Mouse (Mus musculus) large intestine, adult 2 months (tissue): Measurements from ENCODE around the gene Nr1h2. TPM values are rescaled to one million over a fixed set of nuclear protein-coding genes. Genes with fewer than 3 reads are reported as not detected.
A peak's percentile ranks its signal among the peaks of the same experiment; 100 is the strongest.

Experiments
- DNase-seq: peaks from one replicate; pipeline ENCODE4 v3.0.0-alpha.2; 2012; ENCODE audit warnings: low read depth, low spot score
- WGBS: fragments of 180-500 bp; shearing (Covaris S2); methylation state at CpG from one replicate; pipeline ENCODE4 v1.1.7; 2018; 5-methylcytosine and 5-hydroxymethylcytosine counted together
- polyA plus RNA-seq: library from polyadenylated mRNA; depleted of rRNA; stranded (reverse); fragments of >200 nt; gene quantifications from 2 replicates; pipeline ENCODE4 v1.2.3, GENCODE M21; 2012; rRNA removed

The Nr1h2 gene
- polyA plus RNA-seq = 163 and 192 TPM in 2 replicates

GRCm38 (mm10) chr7:44553826-44554225 is at the start of gene Nr1h2:
Gene Nr1h2 (minus strand): TSS chr7:44553951.
- peak; percentile 82 for DNase-seq
- under 1% methylated on average over 22 of the region's 22 CpGs for WGBS

DNA sequence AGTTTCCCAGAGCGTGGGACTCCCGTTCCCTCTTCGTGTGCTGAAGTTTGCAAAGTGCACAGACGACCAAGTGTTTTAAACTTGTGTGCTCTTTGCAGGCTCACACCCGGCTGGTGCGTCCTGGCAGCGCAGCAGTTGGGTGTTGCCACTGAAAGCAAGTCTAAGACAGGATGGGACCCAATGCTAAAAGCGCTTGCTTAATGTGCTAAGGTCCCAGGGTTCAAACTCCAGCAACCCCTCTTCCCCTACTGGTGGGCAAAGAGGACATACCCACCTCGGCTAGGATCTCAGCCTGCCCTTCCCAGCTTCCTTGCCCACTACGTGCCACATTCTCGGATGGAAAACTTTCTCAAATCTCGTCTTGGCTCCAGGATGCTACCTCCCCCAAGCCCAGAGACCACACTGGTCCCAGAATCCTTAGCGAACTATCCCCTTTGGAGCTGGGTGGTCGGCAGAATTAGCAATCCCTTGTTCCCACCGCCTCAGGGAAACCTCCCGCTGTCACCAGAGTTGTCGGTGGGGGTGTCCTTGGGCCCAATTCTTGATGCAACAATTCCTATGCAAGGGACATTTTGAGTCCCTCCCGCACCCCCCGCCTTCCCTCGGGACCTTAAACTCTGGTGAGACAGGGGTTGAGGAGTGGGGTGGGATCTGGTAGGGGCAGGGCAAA is 49.6 kb upstream of the Nr1h2 start:
- WGBS = 5% methylated on average over 20 of the region's 20 CpGs
- no peak for DNase-seq

DNA sequence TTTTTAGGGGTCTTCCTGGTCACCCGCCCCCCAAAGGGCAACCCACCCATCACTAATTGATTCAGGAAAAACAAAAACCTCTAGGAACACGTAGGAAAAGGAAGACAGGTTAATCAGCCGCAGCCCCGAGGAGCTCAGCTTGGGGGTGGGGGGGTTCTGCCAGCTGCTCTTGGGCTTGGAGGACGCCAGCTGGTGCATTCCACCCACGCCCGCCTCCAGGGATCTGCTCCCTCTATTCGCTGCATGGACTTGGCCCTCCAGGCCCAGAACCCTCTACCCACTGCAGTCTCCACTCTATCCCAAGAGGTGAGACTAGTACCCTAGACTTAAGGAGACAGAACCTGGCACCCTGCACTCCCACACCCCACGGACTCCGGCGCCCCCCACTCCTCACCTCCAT is 48.7 kb upstream of the Nr1h2 start:
- no peak for DNase-seq
- WGBS = 20% methylated on average over 11 of the region's 11 CpGs

DNA sequence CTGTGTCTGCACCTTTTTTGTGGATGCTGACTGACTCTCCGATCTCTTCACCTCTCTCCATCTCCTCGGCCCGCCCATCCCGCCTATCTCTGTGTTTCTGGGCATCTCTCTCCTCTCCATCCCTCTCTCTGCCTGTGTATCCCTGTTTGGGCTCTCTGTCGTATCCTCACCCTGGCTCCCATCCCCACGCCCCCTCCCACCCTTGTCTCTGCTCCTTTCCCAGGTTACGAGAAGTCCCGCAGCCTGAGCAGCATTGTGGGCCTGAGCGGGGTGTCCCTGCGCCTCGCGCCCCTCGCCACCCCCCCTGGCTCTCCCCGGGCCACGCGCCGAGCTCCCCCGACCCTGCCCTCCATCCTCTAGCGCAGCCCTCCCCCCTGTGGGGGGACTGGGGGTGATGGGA is 47.9 kb upstream of the Nr1h2 start:
- no peak for DNase-seq
- WGBS = 20% methylated on average over 19 of the region's 19 CpGs

DNA sequence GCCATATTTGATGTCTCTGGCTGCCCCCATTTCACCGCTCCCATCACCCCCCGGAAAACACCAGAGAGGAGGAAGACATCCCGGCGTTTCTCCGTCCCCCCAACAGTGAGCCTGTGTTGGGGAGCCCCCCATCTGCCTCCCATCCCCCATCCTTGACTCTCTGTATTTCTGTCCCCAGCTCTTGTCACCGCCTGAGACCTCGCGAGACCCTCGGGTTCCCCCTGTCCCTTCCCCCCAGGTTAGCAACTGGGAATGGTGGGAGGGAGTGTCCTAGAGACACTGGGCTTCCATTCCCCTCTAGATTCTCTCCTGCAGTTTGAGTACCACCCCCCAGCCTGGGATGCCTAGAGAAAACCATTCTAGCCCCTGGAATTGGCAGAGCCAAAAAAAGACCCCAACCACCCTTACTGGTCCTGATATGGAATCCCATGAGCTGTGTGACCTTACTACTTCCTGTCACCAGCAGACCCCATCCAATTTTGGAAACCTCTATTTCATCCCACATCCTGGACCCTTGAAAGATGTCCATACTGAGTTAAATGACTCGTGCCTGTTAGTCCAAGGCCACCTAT is 47.0 kb upstream of the Nr1h2 start:
- DNase-seq = no peak
- 82% methylated on average over 10 of the region's 10 CpGs for WGBS

- WGBS = 73% methylated on average over 12 of the region's 12 CpGs
Measured at GRCm38 (mm10) chr7:44598336-44598735, 44.6 kb upstream of the Nr1h2 start.

GRCm38 (mm10) chr7:44597666-44598065 is 43.9 kb upstream of the Nr1h2 start:
- 86% methylated on average over 4 of the region's 4 CpGs for WGBS
- no peak for DNase-seq

More at GRCm38 (mm10) chr7:44598336-44598735, 44.6 kb upstream of the Nr1h2 start:
- DNase-seq = no peak

DNA sequence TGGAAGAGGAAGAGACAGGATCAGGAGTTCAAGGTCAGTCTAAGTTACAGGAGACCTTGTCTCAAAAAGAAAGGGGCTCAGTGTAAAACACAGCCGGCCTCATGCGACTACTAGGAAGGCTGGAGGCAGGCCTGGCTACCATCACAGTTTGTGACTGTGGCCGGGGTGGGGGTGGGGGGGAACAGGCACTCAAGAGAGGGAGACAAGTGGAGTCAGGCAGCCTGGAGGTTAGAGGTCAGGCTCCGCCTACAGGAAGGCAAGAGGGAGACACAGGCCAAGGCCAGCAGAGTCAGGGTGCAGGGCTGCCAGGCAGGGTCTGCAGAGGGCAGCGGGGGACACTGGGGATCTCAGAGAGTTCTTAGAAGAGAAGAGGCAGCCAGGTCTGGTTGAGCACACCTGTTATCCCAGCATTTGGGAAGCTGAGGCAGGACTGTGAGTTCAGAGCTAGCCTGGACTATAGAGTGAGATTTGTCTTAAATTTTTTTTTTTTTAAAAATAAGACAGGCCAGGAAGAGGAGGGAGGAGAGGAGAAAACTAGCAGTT is 43.3 kb upstream of the Nr1h2 start:
- 48% methylated on average over 5 of the region's 5 CpGs for WGBS
- no peak for DNase-seq

DNA sequence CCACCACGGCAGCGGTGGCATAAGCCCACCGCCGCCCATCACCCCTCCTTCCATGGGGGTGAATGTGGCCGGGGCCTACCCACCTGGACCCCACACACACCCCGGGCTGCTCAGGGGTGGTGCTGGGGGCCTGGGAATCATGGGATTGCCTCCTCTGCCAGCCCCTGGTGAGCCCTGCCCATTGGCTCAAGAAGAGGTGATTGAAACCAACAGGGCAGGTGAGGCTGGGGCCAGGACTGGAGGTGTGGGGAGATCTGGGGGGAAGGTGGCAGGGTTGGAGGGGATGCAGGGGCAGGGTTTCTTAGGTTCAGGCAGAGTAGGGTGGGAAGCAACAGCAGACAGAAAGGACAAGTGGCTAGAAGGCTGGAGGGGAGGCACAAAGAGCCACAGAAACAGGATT is 42.3 kb upstream of the Nr1h2 start:
- WGBS = 87% methylated on average over 6 of the region's 6 CpGs
- DNase-seq = no peak

- DNase-seq = no peak
- WGBS = 94% methylated on average over 20 of the region's 20 CpGs
Measured at GRCm38 (mm10) chr7:44595131-44595561, 41.4 kb upstream of the Nr1h2 start.

- 65% methylated on average over 6 of the region's 6 CpGs for WGBS
Measured at GRCm38 (mm10) chr7:44594291-44594690, 40.5 kb upstream of the Nr1h2 start.

DNA sequence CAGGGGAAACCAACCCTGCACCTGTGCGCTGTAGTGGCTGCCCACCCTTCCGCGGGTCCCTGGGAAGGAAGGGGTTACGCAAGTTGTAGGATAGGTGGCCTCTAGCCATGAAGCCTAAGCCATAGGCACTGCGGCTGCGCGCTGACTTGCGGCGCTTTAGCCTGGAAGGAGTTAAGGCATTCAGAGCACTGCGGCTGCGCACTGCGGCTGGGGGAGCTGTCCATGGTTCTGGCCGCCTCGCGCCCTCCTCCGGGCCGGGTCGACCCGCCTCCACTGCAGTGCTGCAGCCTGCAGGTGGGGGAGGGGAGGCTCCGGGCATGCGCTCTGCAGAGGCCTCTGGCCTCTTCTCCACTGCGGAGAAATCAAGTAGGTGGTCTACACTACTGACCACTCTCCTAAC is 40.0 kb upstream of the Nr1h2 start:
- 2% methylated on average over 22 of the region's 22 CpGs for WGBS
- DNase-seq = no peak

More at GRCm38 (mm10) chr7:44594291-44594690, 40.5 kb upstream of the Nr1h2 start:
- no peak for DNase-seq

- WGBS = 10% methylated on average over 15 of the region's 15 CpGs
- no peak for DNase-seq
Measured at GRCm38 (mm10) chr7:44593051-44593450, 39.3 kb upstream of the Nr1h2 start.

- WGBS = 2% methylated on average over 59 of the region's 60 CpGs
- DNase-seq = no peak
Measured at GRCm38 (mm10) chr7:44591348-44592116, 37.8 kb upstream of the Nr1h2 start.

DNA sequence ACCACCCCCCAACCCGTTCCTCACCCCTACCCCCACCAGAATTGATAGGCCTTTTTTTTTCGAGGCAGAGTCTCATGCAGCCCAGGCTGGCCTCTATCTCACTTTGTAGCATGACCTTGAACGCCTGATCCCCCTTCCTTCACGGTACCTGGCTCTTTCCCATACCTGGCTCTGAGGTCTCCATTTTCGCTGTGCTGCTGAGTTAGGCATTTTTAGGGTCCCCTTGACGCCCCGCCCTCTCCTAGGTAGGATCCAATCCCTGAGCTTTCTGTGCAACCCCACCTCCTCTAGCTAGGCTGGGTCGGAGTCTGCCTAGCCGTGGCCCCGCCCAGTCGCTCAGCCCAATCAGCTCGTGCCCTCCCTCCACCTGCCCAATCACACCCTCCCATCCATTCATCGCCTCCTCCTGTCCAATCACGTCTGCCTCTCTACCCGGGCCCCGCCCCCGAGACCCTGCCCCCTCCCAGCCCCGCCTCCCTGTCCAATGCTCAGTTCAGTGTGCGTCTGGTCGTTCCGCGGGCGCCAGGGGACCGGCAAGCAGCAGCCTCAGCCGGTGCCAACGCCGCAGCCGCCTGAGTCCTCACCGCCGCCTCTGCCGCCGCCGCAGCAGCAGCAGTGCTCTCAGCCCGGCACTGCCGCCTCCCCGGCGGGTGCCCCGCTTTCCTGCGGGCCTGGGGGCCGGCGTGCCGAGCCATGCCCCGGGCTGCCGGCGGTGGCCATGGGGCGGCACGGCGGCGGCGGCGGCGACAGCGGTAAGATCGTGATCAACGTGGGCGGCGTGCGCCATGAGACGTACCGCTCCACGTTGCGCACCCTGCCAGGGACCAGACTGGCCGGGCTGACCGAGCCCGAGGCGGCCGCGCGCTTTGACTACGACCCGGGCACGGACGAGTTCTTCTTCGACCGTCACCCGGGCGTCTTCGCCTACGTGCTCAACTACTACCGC is 36.9 kb upstream of the Nr1h2 start, which contains the start of gene Kcnc3:
Gene Kcnc3 (plus strand): TSS at position 263 of the 946 bp plus-strand sequence.
- WGBS = under 1% methylated on average over 80 of the region's 80 CpGs
- DNase-seq = peak; percentile 77

DNA sequence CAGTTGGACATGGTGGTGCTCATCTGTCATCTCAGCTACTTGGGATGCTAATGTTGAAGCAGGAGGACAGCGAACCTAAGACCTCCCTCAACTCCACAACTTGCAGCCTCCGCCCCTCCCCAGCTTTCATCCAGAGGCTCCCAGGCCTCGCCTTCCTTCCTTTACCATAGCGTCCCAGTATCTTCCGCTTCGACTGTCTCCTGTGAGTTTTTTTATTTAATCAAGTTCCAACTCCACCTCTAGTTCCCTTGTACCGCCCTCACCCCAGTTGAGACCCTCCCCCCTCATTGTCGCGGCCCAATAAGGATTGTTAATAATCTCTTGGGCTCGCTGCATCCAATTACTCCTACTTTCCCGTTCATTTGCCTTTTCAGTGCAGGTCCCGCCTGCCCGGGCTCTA is 36.2 kb upstream of the Nr1h2 start:
- WGBS = 15% methylated on average over 13 of the region's 13 CpGs
- DNase-seq = no peak

GRCm38 (mm10) chr7:44589149-44589548 is 35.4 kb upstream of the Nr1h2 start:
- under 1% methylated on average over 33 of the region's 33 CpGs for WGBS
- peak; percentile 39 for DNase-seq

DNA sequence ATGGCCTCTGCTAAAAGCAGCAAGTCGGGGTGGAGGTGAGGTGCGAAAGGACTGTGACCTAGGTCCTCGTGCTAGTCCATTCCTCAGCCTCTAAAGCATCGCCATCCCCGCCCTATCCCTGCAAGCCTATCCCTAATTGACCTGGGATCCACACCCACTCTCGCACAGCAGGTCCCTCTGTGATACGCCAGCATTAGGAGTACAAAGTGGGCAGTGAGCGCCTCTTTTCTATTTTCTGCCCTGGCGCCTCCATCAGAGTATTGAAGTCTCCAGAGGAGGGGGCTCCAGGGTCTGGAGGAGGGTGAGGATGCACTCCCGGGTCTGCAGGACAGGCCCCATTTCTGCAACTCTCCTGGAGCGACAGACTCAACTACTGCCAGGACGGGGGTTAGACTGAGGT is 34.6 kb upstream of the Nr1h2 start:
- WGBS = 7% methylated on average over 12 of the region's 12 CpGs
- no peak for DNase-seq

DNA sequence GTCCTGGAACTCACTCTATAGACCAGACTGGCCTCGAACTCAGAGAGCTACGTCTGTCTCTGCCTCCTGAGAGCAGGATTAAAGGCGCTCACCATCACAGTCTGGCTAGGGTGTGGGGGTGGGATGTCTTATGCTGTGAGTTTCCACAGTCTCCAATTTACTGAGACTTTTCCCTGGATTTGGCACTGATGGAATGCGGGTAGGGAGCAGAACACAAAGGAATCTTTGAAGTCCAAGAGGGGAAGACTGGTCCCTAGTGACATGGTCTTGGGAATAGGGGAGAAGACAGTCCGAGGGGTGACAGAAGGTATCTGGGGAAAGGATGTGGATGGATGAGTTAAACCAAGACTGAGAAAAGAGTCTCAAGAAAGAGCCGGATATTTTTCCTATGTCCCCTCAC is 33.9 kb upstream of the Nr1h2 start:
- WGBS = 42% methylated on average over 6 of the region's 6 CpGs
- no peak for DNase-seq
